Mouse (Mus musculus): ENCODE measurements around the gene Mertk.

- TF ChIP-seq POLR2A (IDR thresholded peaks at IDR 0.05; ENCODE audit: insufficient read depth, low read length) (no peak), CTCF (IDR thresholded peaks at IDR 0.05; ENCODE audit: low read depth, low read length) (no peak)
Observed at GRCm38 (mm10) chr2:128746621-128747151, 47.9 kb downstream of the Mertk start.
